Mouse (Mus musculus) ovary, postnatal 14 days (tissue): ENCODE measurements around the gene Dnah6.

ENCODE experiments used
- DNase-seq: peaks from one replicate; pipeline ENCODE4 v3.0.0; 2022; ENCODE audit warnings: low spot score

The Dnah6 gene

GRCm38 (mm10) chr6:73221189-73221957, at the start of gene Dnah6:
Gene Dnah6, minus strand, starts transcription at chr6:73221651.
- DNase-seq: peak; percentile 82

- DNase-seq: no peak
Measured at GRCm38 (mm10) chr6:73269374-73269773, 47.9 kb upstream of the Dnah6 start.

GRCm38 (mm10) chr6:73267738-73268311, 46.4 kb upstream of the Dnah6 start:
- DNase-seq: no peak

- DNase-seq: no peak
Measured at GRCm38 (mm10) chr6:73264801-73265200, 43.4 kb upstream of the Dnah6 start.

GRCm38 (mm10) chr6:73260110-73260509, 38.7 kb upstream of the Dnah6 start:
- no peak for DNase-seq

GRCm38 (mm10) chr6:73257068-73257467, 35.6 kb upstream of the Dnah6 start:
- no peak for DNase-seq

GRCm38 (mm10) chr6:73254307-73255228, 33.1 kb upstream of the Dnah6 start:
- no peak for DNase-seq

- DNase-seq: no peak
Measured at GRCm38 (mm10) chr6:73253584-73253983, 32.1 kb upstream of the Dnah6 start.

GRCm38 (mm10) chr6:73253006-73253405, 31.6 kb upstream of the Dnah6 start:
- DNase-seq: no peak

- DNase-seq: no peak
Measured at GRCm38 (mm10) chr6:73252396-73252795, 30.9 kb upstream of the Dnah6 start.

GRCm38 (mm10) chr6:73251336-73251735, 29.9 kb upstream of the Dnah6 start:
- DNase-seq: no peak

GRCm38 (mm10) chr6:73249851-73250250, 28.4 kb upstream of the Dnah6 start:
- DNase-seq: no peak

- no peak for DNase-seq
Measured at GRCm38 (mm10) chr6:73249049-73249422, 27.6 kb upstream of the Dnah6 start.

GRCm38 (mm10) chr6:73248237-73249048, 27.0 kb upstream of the Dnah6 start, which contains the start of gene Suclg1:
Gene Suclg1, plus strand, starts transcription at chr6:73248382.
- DNase-seq: peak; percentile 83

GRCm38 (mm10) chr6:73247452-73247851, 26.0 kb upstream of the Dnah6 start:
- no peak for DNase-seq

- DNase-seq: no peak
Measured at GRCm38 (mm10) chr6:73246821-73247220, 25.4 kb upstream of the Dnah6 start.

- no peak for DNase-seq
Measured at GRCm38 (mm10) chr6:73235650-73236049, 14.2 kb upstream of the Dnah6 start.

GRCm38 (mm10) chr6:73234302-73234900, 12.9 kb upstream of the Dnah6 start:
- no peak for DNase-seq

- no peak for DNase-seq
Measured at GRCm38 (mm10) chr6:73233202-73233726, 11.8 kb upstream of the Dnah6 start.

- no peak for DNase-seq
Measured at GRCm38 (mm10) chr6:73232152-73232584, 10.7 kb upstream of the Dnah6 start.

- DNase-seq: no peak
Measured at GRCm38 (mm10) chr6:73228881-73229280, 7.4 kb upstream of the Dnah6 start.
